Mouse (Mus musculus) MEL (cell line): Measurements from ENCODE around the gene Ggta1. TPM values are rescaled to one million over a fixed set of nuclear protein-coding genes. Genes with fewer than 3 reads are reported as not detected.

Source experiments
- DNase-seq: peaks from one replicate; pipeline ENCODE4 v3.0.0; 2011; ENCODE audit warnings: low read depth, low spot score
- H3K27ac ChIP-seq: 2 replicates; pipeline ENCODE4 v1.5.1; 2012; ENCODE audit warnings: low read depth, mild to moderate bottlenecking, control low read depth, low read length, moderate library complexity; ENCODE audit not compliant: control insufficient read depth
- H3K27me3 ChIP-seq, 2 experiments: fragments of 150-350 bp in 1 of 2; sonication (generic) in 1 of 2; 2 replicates each; pipeline ENCODE4 v1.6.1; 2012; ENCODE audit warnings: low read length in 2 of 2, mild to moderate bottlenecking in 2 of 2, improper control_type of control experiment in 1 of 2, moderate library complexity in 1 of 2; ENCODE audit not compliant: insufficient read depth in 2 of 2, control insufficient read depth in 1 of 2
- H3K36me3 ChIP-seq, 2 experiments: 2 replicates each; pipeline ENCODE4 v1.6.1; 2012 to 2014; ENCODE audit warnings: low read length in 2 of 2, improper control_type of control experiment in 1 of 2, inconsistent platforms in 1 of 2, mild to moderate bottlenecking in 1 of 2; ENCODE audit not compliant: insufficient read depth in 2 of 2, control insufficient read depth in 1 of 2
- H3K4me1 ChIP-seq, 2 experiments: fragments of 150-350 bp in 1 of 2; sonication (generic) in 1 of 2; 2 replicates each; pipeline ENCODE4 v1.6.1; 2012; ENCODE audit warnings: low read length in 2 of 2, improper control_type of control experiment in 1 of 2, mild to moderate bottlenecking in 1 of 2; ENCODE audit not compliant: insufficient read depth in 2 of 2, control insufficient read depth in 1 of 2
- H3K4me3 ChIP-seq, 2 experiments: fragments of 150-350 bp in 1 of 2; sonication (generic) in 1 of 2; 2 replicates each; pipeline ENCODE4 v1.5.1; 2012; ENCODE audit warnings: low read depth in 2 of 2, low read length in 2 of 2, mild to moderate bottlenecking in 2 of 2, moderate library complexity in 2 of 2, control low read depth in 1 of 2, improper control_type of control experiment in 1 of 2; ENCODE audit not compliant: control insufficient read depth in 1 of 2, insufficient read depth in 1 of 2
- H3K79me2 ChIP-seq: 2 replicates; pipeline ENCODE4 v1.6.1; 2012; ENCODE audit warnings: mild to moderate bottlenecking, low read length, moderate library complexity; ENCODE audit not compliant: control insufficient read depth, poor library complexity, insufficient read depth
- H3K9ac ChIP-seq: 2 replicates; pipeline ENCODE4 v1.6.1; 2012; ENCODE audit warnings: low read depth, mild to moderate bottlenecking, control low read depth, low read length, moderate library complexity; ENCODE audit not compliant: control insufficient read depth, poor library complexity, severe bottlenecking
- H3K9me3 ChIP-seq: fragments of 150-350 bp; sonication (generic); replicated peaks from 2 replicates; pipeline ENCODE4 v1.6.1; 2012; ENCODE audit warnings: mild to moderate bottlenecking, low read length, improper control_type of control experiment, moderate library complexity; ENCODE audit not compliant: insufficient read depth
- BHLHE40 ChIP-seq: IDR thresholded peaks from 2 replicates; pipeline ENCODE4 v1.6.1; 2012; ENCODE audit warnings: low read depth, mild to moderate bottlenecking, inconsistent platforms, low read length, improper control_type of control experiment, borderline replicate concordance
- CHD2 ChIP-seq: IDR thresholded peaks from 2 replicates; pipeline ENCODE4 v1.6.1; 2011; ENCODE audit warnings: low read length, improper control_type of control experiment
- E2F4 ChIP-seq: IDR thresholded peaks from 2 replicates; pipeline ENCODE4 v1.6.1; 2011; ENCODE audit warnings: low read depth, low read length, improper control_type of control experiment, borderline replicate concordance
- EP300 ChIP-seq, 2 experiments: IDR thresholded peaks; 2 replicates each; pipeline ENCODE4 v1.6.1; 2011; ENCODE audit warnings: improper control_type of control experiment in 2 of 2, low read length in 2 of 2, low read depth in 1 of 2, mild to moderate bottlenecking in 1 of 2
- ETS1 ChIP-seq: IDR thresholded peaks from 2 replicates; pipeline ENCODE4 v1.6.1; 2012; ENCODE audit warnings: low read depth, mild to moderate bottlenecking, inconsistent platforms, low read length, improper control_type of control experiment, moderate library complexity
- HCFC1 ChIP-seq: IDR thresholded peaks from 2 replicates; pipeline ENCODE4 v1.6.1; 2012; ENCODE audit warnings: low read depth, mild to moderate bottlenecking, inconsistent platforms, low read length, improper control_type of control experiment, moderate library complexity
- JUND ChIP-seq: IDR thresholded peaks from 2 replicates; pipeline ENCODE4 v1.6.1; 2011; ENCODE audit warnings: low read depth, mild to moderate bottlenecking, improper control_type of control experiment, low read length
- MAX ChIP-seq: IDR thresholded peaks from 2 replicates; pipeline ENCODE4 v1.6.1; 2011; ENCODE audit warnings: low read length, improper control_type of control experiment
- MAZ ChIP-seq: IDR thresholded peaks from 2 replicates; pipeline ENCODE4 v1.6.1; 2012; ENCODE audit warnings: low read depth, mild to moderate bottlenecking, inconsistent platforms, low read length, improper control_type of control experiment
- MYB ChIP-seq: IDR thresholded peaks from 2 replicates; pipeline ENCODE4 v1.6.1; 2011; ENCODE audit warnings: mild to moderate bottlenecking, low read depth, low read length, improper control_type of control experiment
- MYC ChIP-seq: IDR thresholded peaks from 2 replicates; pipeline ENCODE4 v1.6.1; 2011; ENCODE audit warnings: low read depth, mild to moderate bottlenecking, low read length, improper control_type of control experiment, moderate library complexity
- NRF1 ChIP-seq: IDR thresholded peaks from 2 replicates; pipeline ENCODE4 v1.6.1; 2014; ENCODE audit warnings: low read depth, mild to moderate bottlenecking, inconsistent platforms, low read length, improper control_type of control experiment, moderate library complexity; ENCODE audit not compliant: poor library complexity, insufficient read depth, severe bottlenecking
- RCOR1 ChIP-seq: IDR thresholded peaks from 2 replicates; pipeline ENCODE4 v1.6.1; 2012; ENCODE audit warnings: low read depth, mild to moderate bottlenecking, inconsistent platforms, low read length, improper control_type of control experiment
- TAL1 ChIP-seq: IDR thresholded peaks from 2 replicates; pipeline ENCODE4 v1.6.1; 2012; ENCODE audit warnings: mild to moderate bottlenecking, inconsistent platforms, low read length, moderate library complexity, mixed read lengths
- TCF12 ChIP-seq: IDR thresholded peaks from 2 replicates; pipeline ENCODE4 v1.6.1; 2014; ENCODE audit warnings: low read depth, mild to moderate bottlenecking, inconsistent platforms, low read length, improper control_type of control experiment, moderate library complexity
- UBTF ChIP-seq: IDR thresholded peaks from 2 replicates; pipeline ENCODE4 v1.6.1; 2012; ENCODE audit warnings: low read depth, mild to moderate bottlenecking, inconsistent platforms, low read length, improper control_type of control experiment, moderate library complexity, borderline replicate concordance; ENCODE audit not compliant: insufficient read depth
- USF1 ChIP-seq: IDR thresholded peaks from 2 replicates; pipeline ENCODE4 v1.6.1; 2014; ENCODE audit warnings: low read depth, mild to moderate bottlenecking, inconsistent platforms, low read length, improper control_type of control experiment, moderate library complexity
- ZC3H11A ChIP-seq: IDR thresholded peaks from 2 replicates; pipeline ENCODE4 v1.6.1; 2012; ENCODE audit warnings: low read depth, mild to moderate bottlenecking, inconsistent platforms, low read length, improper control_type of control experiment
- ZKSCAN1 ChIP-seq: IDR thresholded peaks from 2 replicates; pipeline ENCODE4 v1.6.1; 2012; ENCODE audit warnings: low read depth, mild to moderate bottlenecking, inconsistent platforms, low read length, improper control_type of control experiment, moderate library complexity
- ZMIZ1 ChIP-seq: IDR thresholded peaks from 2 replicates; pipeline ENCODE4 v1.6.1; 2012; ENCODE audit warnings: low read depth, mild to moderate bottlenecking, inconsistent platforms, low read length, improper control_type of control experiment, moderate library complexity
- polyA plus RNA-seq, 2 experiments: library from polyadenylated mRNA; stranded (reverse) in 1 of 2; unstranded in 1 of 2; fragments of >175 nt in 1 of 2; fragments of >200 nt in 1 of 2; gene quantifications; 2 replicates each; pipeline versions ENCODE4 v1.2.1 to v1.2.4; 2012; ENCODE audit warnings: low replicate concordance in 2 of 2, low read depth in 1 of 2; ENCODE audit not compliant: insufficient read length in 2 of 2, insufficient read depth in 1 of 2, missing spikeins in 1 of 2
- total RNA-seq: library from RNA; depleted of rRNA; stranded (reverse); fragments of 300-350 nt; gene quantifications from 2 replicates; pipeline ENCODE4 v1.2.3, GENCODE M21; 2012

Ggta1 gene
- total and polyA plus RNA-seq, 3 experiments, result 29.2 to 30.7 TPM; not detected in 1

- TF ChIP-seq ZMIZ1, result peak; percentile 50; the same call in 1 of the 2 replicates
- no peak for TF ChIP-seq MYB
- no peak for TF ChIP-seq UBTF
- TF ChIP-seq USF1, result no peak
- TF ChIP-seq BHLHE40, result no peak
- TF ChIP-seq ETS1, result 0 out of 2 replicates have a peak, but pooled peaks have one; percentile 8
- no peak; the same call in 1 of the 2 replicates for TF ChIP-seq TCF12
- no peak for TF ChIP-seq MAZ
- no peak for TF ChIP-seq ZKSCAN1
- TF ChIP-seq HCFC1, result peak; percentile 58; the same call in 1 of the 2 replicates
- no peak; a peak in 1 of 4 replicates for TF ChIP-seq EP300 (IDR thresholded peaks at IDR 0.05; ENCODE audit: low read depth in 1 of 2, low read length in 2 of 2)
- TF ChIP-seq MYC, result no peak
- TF ChIP-seq CHD2, result no peak; the same call in 1 of the 2 replicates
- no peak for TF ChIP-seq TAL1
- no peak; the same call in none of the 2 replicates for TF ChIP-seq MAX
- TF ChIP-seq ZC3H11A, result 0 out of 2 replicates have a peak, but pooled peaks have one; percentile 12
- TF ChIP-seq E2F4, result no peak
These were observed 40.1 kb upstream of the Ggta1 start (continued) for GRCm38 (mm10) chr2:35503021-35503722.

GRCm38 (mm10) chr2:35502561-35502960 lies 39.5 kb upstream of the Ggta1 start:
- Histone ChIP-seq H3K79me2 (no peaks in the 10 kb centered on the region; the same call in 1 of the 2 replicates), H3K27ac (peak overlapping the region; percentile 98), H3K4me3 (peak overlapping the region; percentile 16 to 57; a peak in 3 of 4 replicates), H3K9ac (peak overlapping the region; percentile 57), H3K9me3 (no peaks in the 10 kb centered on the region), H3K4me1 (peaks cover 25 to 67% of the 10 kb centered on the region in 2 experiments), H3K27me3 (no peaks in the 10 kb centered on the region), H3K36me3 (peaks cover 0 to 55% of the 10 kb centered on the region in 2 experiments; a peak in 2 of 4 replicates)
- DNase-seq, result peak; percentile 81
- TF ChIP-seq EP300 (IDR thresholded peaks at IDR 0.05; ENCODE audit: low read depth in 1 of 2, low read length in 2 of 2) (peak; percentile 44 to 57; a peak in 3 of 4 replicates), USF1 (no peak), NRF1 (no peak), JUND (no peak), RCOR1 (0 out of 2 replicates have a peak, but pooled peaks have one; percentile 8), ETS1 (peak; percentile 55), CHD2 (no peak)
